Mouse (Mus musculus): ENCODE measurements around the gene Clec2d. TPM values are rescaled to one million over a fixed set of nuclear protein-coding genes. Genes with fewer than 3 reads are reported as not detected.

Gene Clec2d
- polyA plus RNA-seq, 1 experiment from 2014 or later = 0.58 TPM

DNA sequence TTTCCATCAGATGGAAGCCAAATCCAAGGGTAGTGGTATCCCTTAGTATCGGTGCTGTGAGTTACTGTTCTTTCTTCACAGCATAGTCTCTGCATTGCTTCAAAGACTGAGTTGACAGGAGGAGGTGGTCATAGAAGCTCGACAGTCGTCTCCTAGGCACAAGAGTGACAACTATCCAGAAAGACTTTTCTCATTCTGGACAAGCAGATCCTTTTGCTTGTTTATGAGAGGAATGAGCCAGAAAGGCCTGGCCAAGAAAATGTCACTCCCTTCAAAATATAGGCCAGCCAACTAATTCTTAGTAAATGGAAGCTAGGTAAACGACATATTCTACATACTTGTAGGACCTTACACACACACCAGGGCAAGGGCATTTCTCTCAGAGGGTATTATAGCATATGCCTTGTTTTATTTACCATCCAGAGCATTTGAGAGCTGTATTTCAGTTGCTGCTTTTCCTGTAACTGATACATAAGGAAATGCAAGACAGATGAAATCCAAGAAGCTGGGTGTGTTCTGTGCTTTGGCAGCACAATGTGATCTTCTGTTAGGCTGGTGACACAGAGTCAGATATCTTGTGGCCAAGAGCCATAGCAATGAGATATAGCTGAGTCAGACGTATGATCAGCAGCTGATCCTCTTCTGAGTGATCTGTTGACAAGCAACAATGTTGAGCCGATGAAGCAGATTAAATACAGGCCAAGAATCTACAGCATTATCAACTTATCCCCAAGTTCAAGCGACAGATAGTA, 35.6 kb downstream of the Clec2d start:
- Histone ChIP-seq H3K27ac (ENCODE audit: low read depth, low read length) (no peak overlapping the region), H3K4me2 (replicated peaks; ENCODE audit: low read depth, low read length) (no peak overlapping the region), H3K9me3 (ENCODE audit: control insufficient read depth, low read length) (no peaks in the 10 kb centered on the region), H3K27me3 (ENCODE audit: control insufficient read depth, insufficient read depth, low read length) (no peaks in the 10 kb centered on the region), H3K9ac (ENCODE audit: low read depth, low read length) (no peak overlapping the region), H3K36me3 (ENCODE audit: control insufficient read depth, insufficient read depth, low read length) (no peaks in the 10 kb centered on the region), H3K4me1 (ENCODE audit: control insufficient read depth, insufficient read depth, low read length) (no peaks in the 10 kb centered on the region), H3K4me3 (ENCODE audit: low read length) (no peak overlapping the region)
- WGBS = 76% methylated on average over 7 of the region's 7 CpGs
- ATAC-seq (ENCODE audit: low FRiP score, low TSS enrichment) = no peak

DNA sequence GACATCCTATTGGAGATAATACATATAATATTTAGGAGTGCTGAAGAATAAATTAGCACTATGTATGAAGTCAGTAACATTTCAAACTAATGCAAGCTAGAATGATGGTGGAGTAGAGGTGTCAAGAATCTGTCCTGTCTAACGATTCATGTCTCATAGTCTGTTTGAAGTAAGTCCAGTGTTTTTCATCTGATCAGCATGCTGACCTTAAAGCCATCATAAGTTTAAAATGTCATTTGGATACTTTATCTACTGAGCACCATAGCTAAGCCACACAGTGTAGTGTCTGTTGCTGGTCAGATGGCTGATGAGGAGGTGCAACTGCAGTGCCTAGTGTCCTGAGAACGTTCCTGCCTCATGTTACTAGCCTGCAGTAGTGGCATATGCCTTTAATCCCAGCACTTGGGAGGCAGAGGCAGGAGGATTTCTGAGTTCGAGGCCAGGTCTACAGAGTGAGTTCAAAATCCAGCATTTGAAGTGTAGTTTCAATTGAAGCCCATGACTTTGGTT, 36.4 kb downstream of the Clec2d start:
- H3K4me2 ChIP-seq (replicated peaks; ENCODE audit: low read depth, low read length) = no peak overlapping the region
- H3K4me3 ChIP-seq (ENCODE audit: low read length) = no peak overlapping the region
- H3K9me3 ChIP-seq (ENCODE audit: control insufficient read depth, low read length) = no peaks in the 10 kb centered on the region
- no peaks in the 10 kb centered on the region for H3K36me3 ChIP-seq (ENCODE audit: control insufficient read depth, insufficient read depth, low read length)
- no peaks in the 10 kb centered on the region for H3K4me1 ChIP-seq (ENCODE audit: control insufficient read depth, insufficient read depth, low read length)
- H3K27me3 ChIP-seq (ENCODE audit: control insufficient read depth, insufficient read depth, low read length) = no peaks in the 10 kb centered on the region
- H3K9ac ChIP-seq (ENCODE audit: low read depth, low read length) = no peak overlapping the region
- no peak for ATAC-seq (ENCODE audit: low FRiP score, low TSS enrichment)
- 82% methylated on average over 3 of the region's 3 CpGs for WGBS
- no peak overlapping the region for H3K27ac ChIP-seq (ENCODE audit: low read depth, low read length)

DNA sequence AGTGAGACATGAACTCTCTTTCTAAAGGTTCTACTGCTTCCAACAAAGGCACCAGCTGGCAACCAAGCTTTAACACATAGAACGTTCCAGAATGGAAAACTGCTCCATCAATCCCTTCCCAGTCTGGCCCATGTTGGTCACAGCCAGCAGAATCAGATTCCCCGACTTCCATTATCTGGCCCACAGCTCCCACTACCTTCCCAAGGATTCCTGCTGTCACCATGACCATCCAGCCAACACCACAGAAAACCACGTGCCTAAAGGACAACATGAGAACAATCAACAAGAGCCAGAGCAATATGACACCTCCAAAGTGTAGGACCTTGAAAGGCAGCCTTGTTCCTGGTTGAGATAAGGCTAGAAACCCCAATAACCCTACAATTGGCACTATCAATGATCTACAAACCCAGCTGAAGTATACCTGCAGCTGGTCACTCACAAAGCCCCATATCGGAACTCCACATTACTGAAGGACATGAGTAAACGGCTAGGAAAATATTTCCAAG, 37.8 kb downstream of the Clec2d start:
- no peaks in the 10 kb centered on the region for H3K9me3 ChIP-seq (ENCODE audit: control insufficient read depth, low read length)
- H3K36me3 ChIP-seq (ENCODE audit: control insufficient read depth, insufficient read depth, low read length) = no peaks in the 10 kb centered on the region
- H3K27me3 ChIP-seq (ENCODE audit: control insufficient read depth, insufficient read depth, low read length) = no peaks in the 10 kb centered on the region
- H3K4me3 ChIP-seq (ENCODE audit: low read length) = no peak overlapping the region
- ATAC-seq (ENCODE audit: low FRiP score, low TSS enrichment) = no peak
- H3K4me1 ChIP-seq (ENCODE audit: control insufficient read depth, insufficient read depth, low read length) = no peaks in the 10 kb centered on the region
- no peak overlapping the region for H3K4me2 ChIP-seq (replicated peaks; ENCODE audit: low read depth, low read length)
- H3K9ac ChIP-seq (ENCODE audit: low read depth, low read length) = no peak overlapping the region
- H3K27ac ChIP-seq (ENCODE audit: low read depth, low read length) = no peak overlapping the region
- 86% methylated on average over 5 of the region's 5 CpGs for WGBS

- no peaks in the 10 kb centered on the region for H3K9me3 ChIP-seq (ENCODE audit: control insufficient read depth, low read length)
- 69% methylated on average over 3 of the region's 3 CpGs for WGBS
- no peak overlapping the region for H3K4me2 ChIP-seq (replicated peaks; ENCODE audit: low read depth, low read length)
- no peak overlapping the region for H3K9ac ChIP-seq (ENCODE audit: low read depth, low read length)
- no peaks in the 10 kb centered on the region for H3K36me3 ChIP-seq (ENCODE audit: control insufficient read depth, insufficient read depth, low read length)
- H3K27me3 ChIP-seq (ENCODE audit: control insufficient read depth, insufficient read depth, low read length) = no peaks in the 10 kb centered on the region
- H3K4me1 ChIP-seq (ENCODE audit: control insufficient read depth, insufficient read depth, low read length) = no peaks in the 10 kb centered on the region
- H3K4me3 ChIP-seq (ENCODE audit: low read length) = no peak overlapping the region
- no peak for ATAC-seq (ENCODE audit: low FRiP score, low TSS enrichment)
- H3K27ac ChIP-seq (ENCODE audit: low read depth, low read length) = no peak overlapping the region
These were observed 39.6 kb downstream of the Clec2d start for GRCm38 (mm10) chr6:129219897-129220517.

DNA sequence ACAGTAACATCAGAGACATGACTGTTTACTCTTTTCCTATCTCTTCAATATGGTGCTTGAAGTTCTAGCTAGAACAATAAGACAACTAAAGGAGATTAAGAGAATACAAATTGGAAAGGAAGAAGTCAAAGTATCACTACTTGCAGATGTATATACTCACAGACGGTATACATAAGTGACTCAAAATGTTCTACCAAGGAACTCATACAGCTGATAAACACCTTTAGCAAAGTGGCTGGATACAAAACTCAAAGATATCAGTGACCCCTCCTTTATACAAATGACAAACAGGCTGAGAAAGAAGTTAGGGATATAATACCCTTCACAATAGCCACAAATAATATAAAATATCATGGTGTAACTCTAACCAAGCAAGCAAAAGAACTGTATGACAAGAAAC, 40.6 kb downstream of the Clec2d start:
- Histone ChIP-seq H3K36me3 (ENCODE audit: control insufficient read depth, insufficient read depth, low read length) (no peaks in the 10 kb centered on the region), H3K4me2 (replicated peaks; ENCODE audit: low read depth, low read length) (no peak overlapping the region), H3K27me3 (ENCODE audit: control insufficient read depth, insufficient read depth, low read length) (no peaks in the 10 kb centered on the region), H3K4me1 (ENCODE audit: control insufficient read depth, insufficient read depth, low read length) (no peaks in the 10 kb centered on the region), H3K27ac (ENCODE audit: low read depth, low read length) (no peak overlapping the region), H3K4me3 (ENCODE audit: low read length) (no peak overlapping the region), H3K9me3 (ENCODE audit: control insufficient read depth, low read length) (no peaks in the 10 kb centered on the region), H3K9ac (ENCODE audit: low read depth, low read length) (no peak overlapping the region)
- ATAC-seq (ENCODE audit: low FRiP score, low TSS enrichment) = no peak
- WGBS = 86% methylated on average over 1 of the region's 1 CpGs

- no peaks in the 10 kb centered on the region for H3K9me3 ChIP-seq (ENCODE audit: control insufficient read depth, low read length)
- WGBS = 87% methylated on average over 3 of the region's 3 CpGs
- ATAC-seq (ENCODE audit: low FRiP score, low TSS enrichment) = no peak
- H3K9ac ChIP-seq (ENCODE audit: low read depth, low read length) = no peak overlapping the region
- no peak overlapping the region for H3K27ac ChIP-seq (ENCODE audit: low read depth, low read length)
- H3K4me2 ChIP-seq (replicated peaks; ENCODE audit: low read depth, low read length) = no peak overlapping the region
- H3K36me3 ChIP-seq (ENCODE audit: control insufficient read depth, insufficient read depth, low read length) = no peaks in the 10 kb centered on the region
- no peak overlapping the region for H3K4me3 ChIP-seq (ENCODE audit: low read length)
- H3K27me3 ChIP-seq (ENCODE audit: control insufficient read depth, insufficient read depth, low read length) = no peaks in the 10 kb centered on the region
- no peaks in the 10 kb centered on the region for H3K4me1 ChIP-seq (ENCODE audit: control insufficient read depth, insufficient read depth, low read length)
These were observed 41.9 kb downstream of the Clec2d start for GRCm38 (mm10) chr6:129222188-129222800.

- H3K4me3 ChIP-seq (ENCODE audit: low read length) = no peak overlapping the region
- H3K9me3 ChIP-seq (ENCODE audit: control insufficient read depth, low read length) = no peaks in the 10 kb centered on the region
- H3K36me3 ChIP-seq (ENCODE audit: control insufficient read depth, insufficient read depth, low read length) = no peaks in the 10 kb centered on the region
- H3K4me1 ChIP-seq (ENCODE audit: control insufficient read depth, insufficient read depth, low read length) = no peaks in the 10 kb centered on the region
- H3K27ac ChIP-seq (ENCODE audit: low read depth, low read length) = no peak overlapping the region
- H3K27me3 ChIP-seq (ENCODE audit: control insufficient read depth, insufficient read depth, low read length) = no peaks in the 10 kb centered on the region
- 81% methylated on average over 2 of the region's 2 CpGs for WGBS
- ATAC-seq (ENCODE audit: low FRiP score, low TSS enrichment) = no peak
- no peak overlapping the region for H3K4me2 ChIP-seq (replicated peaks; ENCODE audit: low read depth, low read length)
- no peak overlapping the region for H3K9ac ChIP-seq (ENCODE audit: low read depth, low read length)
These were observed 43.2 kb downstream of the Clec2d start for GRCm38 (mm10) chr6:129223611-129224010.

- no peaks in the 10 kb centered on the region for H3K4me1 ChIP-seq (ENCODE audit: control insufficient read depth, insufficient read depth, low read length)
- H3K4me2 ChIP-seq (replicated peaks; ENCODE audit: low read depth, low read length) = no peak overlapping the region
- no peak overlapping the region for H3K4me3 ChIP-seq (ENCODE audit: low read length)
- no peaks in the 10 kb centered on the region for H3K9me3 ChIP-seq (ENCODE audit: control insufficient read depth, low read length)
- 84% methylated on average over 1 of the region's 1 CpGs for WGBS
- ATAC-seq (ENCODE audit: low FRiP score, low TSS enrichment) = no peak
- H3K27ac ChIP-seq (ENCODE audit: low read depth, low read length) = no peak overlapping the region
- no peaks in the 10 kb centered on the region for H3K27me3 ChIP-seq (ENCODE audit: control insufficient read depth, insufficient read depth, low read length)
- H3K36me3 ChIP-seq (ENCODE audit: control insufficient read depth, insufficient read depth, low read length) = no peaks in the 10 kb centered on the region
- H3K9ac ChIP-seq (ENCODE audit: low read depth, low read length) = no peak overlapping the region
These were observed 43.7 kb downstream of the Clec2d start for GRCm38 (mm10) chr6:129224090-129224489.

DNA sequence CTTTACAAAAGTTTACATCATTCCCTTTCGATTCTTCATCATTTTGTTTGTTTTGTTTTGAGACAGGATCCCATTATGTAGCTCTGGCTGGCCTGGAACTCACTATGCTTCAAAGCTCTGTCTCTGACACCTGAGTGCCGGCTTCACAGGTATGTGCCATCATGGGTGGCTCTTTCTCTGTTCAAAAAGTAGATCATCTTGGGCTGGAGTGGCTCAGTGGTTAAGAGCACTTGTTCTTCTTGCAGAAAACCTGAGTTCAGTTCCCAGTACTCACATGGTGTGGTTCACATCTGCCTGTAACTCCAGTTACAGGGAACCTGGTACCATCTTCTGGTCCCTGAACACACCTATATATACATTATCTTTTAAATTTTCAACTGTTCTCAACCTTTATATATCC, 44.7 kb downstream of the Clec2d start:
- no peaks in the 10 kb centered on the region for H3K9me3 ChIP-seq (ENCODE audit: control insufficient read depth, low read length)
- WGBS = 72% methylated on average over 2 of the region's 2 CpGs
- H3K4me2 ChIP-seq (replicated peaks; ENCODE audit: low read depth, low read length) = no peak overlapping the region
- no peaks in the 10 kb centered on the region for H3K4me1 ChIP-seq (ENCODE audit: control insufficient read depth, insufficient read depth, low read length)
- no peak overlapping the region for H3K9ac ChIP-seq (ENCODE audit: low read depth, low read length)
- H3K4me3 ChIP-seq (ENCODE audit: low read length) = no peak overlapping the region
- no peaks in the 10 kb centered on the region for H3K36me3 ChIP-seq (ENCODE audit: control insufficient read depth, insufficient read depth, low read length)
- no peak for ATAC-seq (ENCODE audit: low FRiP score, low TSS enrichment)
- no peaks in the 10 kb centered on the region for H3K27me3 ChIP-seq (ENCODE audit: control insufficient read depth, insufficient read depth, low read length)
- no peak overlapping the region for H3K27ac ChIP-seq (ENCODE audit: low read depth, low read length)

Measured in kidney, embryonic 14.5 days (tissue).